Mouse (Mus musculus): Measurements from ENCODE around the gene Kcnh3.

Kcnh3 gene

DNA sequence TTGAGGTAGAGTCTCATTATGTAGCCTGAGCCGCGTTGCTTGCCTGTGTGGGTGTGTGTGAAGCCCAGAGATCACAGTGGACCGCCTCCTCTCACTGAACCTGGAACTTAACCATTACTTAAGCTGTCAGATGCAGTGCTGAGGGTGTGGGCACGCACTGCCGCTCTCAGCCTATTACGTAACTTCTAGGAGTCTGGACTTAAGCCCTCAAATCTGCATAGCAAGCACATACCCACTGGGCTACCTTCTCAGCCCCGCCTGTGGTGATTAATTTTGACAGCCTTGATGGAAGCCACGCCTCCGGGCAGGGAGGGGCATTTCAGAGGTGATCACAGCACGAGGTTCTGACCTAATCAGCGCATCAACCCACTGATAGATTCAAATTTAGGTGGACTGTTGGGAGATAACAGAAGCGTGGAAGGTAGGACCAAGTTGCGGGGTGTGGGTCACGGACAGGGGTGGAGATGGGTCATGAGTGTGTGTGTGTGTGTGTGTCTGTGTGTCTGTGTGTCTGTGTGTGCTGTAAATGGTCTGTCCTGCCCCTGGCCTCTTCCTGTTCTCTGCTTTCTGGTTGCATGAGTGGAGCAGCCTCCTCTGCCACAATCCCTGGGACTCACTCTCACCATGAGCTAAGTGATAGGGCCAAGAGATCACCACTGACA, 60.0 kb downstream of the Kcnh3 start:
- in situ Hi-C loops (cut with MboI, MseI): no loop called here

DNA sequence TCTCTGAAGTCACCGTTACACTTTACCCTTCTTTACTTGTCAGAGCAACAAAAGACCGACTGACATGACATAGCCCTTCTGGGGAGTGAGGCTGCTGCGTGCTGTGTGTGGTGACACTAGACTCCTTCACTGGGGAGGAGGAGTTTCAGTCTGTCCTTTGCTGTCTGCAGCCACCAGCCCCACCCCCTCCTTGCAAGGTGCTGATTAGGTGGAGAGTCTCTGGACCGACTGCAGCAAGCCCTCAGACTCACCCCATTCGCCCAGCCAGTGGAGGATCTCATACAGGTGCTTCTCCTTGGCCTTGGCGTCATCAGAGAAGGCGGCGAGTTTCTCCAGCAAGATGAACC, 60.5 kb downstream of the Kcnh3 start:
- in situ Hi-C loops (cut with MboI, MseI): no loop called here

DNA sequence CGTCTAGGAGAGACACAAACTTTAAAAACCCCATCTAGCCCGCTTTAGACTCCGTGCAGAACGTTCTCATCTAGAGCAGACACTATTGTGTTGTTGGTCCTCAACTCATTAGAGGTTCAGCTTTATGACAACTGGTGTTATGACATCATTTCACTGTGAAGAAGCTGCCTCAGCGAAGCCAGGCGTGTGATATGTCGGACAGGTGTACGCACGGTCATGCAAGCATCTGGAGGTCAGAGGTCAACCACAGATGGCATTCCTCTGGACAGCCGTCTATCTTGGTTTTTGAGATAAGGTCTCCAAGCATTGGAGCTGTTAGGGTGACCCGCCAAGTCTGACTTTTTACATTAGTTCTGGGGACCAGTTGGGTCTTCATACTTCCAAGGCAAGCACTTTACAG, 65.9 kb downstream of the Kcnh3 start:
- in situ Hi-C loops (cut with MboI, MseI): no loop called here

Measured in T-helper 17 cell (primary cell).